ENCODE assay signal across 17 mouse cellular contexts in genomic region chr9:42034116-42034520, GRCm38 (mm10).
DNase-seq lines count a peak whose midpoint lies in the region; ATAC-seq and TF ChIP-seq lines count a peak whose summit lies in the region.
"Had no signal": no experiment of that assay in that cellular context is flagged by ENCODE, and none has a peak within 500 bp of the region (broad histone marks: within the 10 kb centered on the region; RNA-seq: fewer than 3 reads in every experiment).

No protein-coding gene starts in this region.

- no peak overlapping the region for H3K4me3 ChIP-seq in layer of hippocampus, adult 2 months
- H3K4me3 ChIP-seq: embryonic facial prominence, embryonic 12.5 days; heart, embryonic 13.5 days; midbrain, embryonic 13.5 days had no signal

- peak; percentile 56 for ATAC-seq in granulocyte monocyte progenitor cell, adult 5-6 weeks (replicated peaks; ENCODE audit: poor library complexity, severe bottlenecking)
- ATAC-seq: intestine, postnatal 0 days; midbrain, embryonic 13.5 days had no signal

- DNase-seq in layer of hippocampus, adult 2 months (ENCODE audit: low spot score in 2 of 2) = no peak
- DNase-seq in layer of hippocampus, adult 9-11 months = no peak
- peak; percentile 63 for DNase-seq in CD4-positive helper T cell, adult 2 months (ENCODE audit: low read depth, low spot score)
- peak; percentile 38 for DNase-seq in thymus, postnatal 25 days
- no peak for DNase-seq in retina, embryonic 14.5 days (ENCODE audit: low spot score)
- DNase-seq in testis, postnatal 10 days (ENCODE audit: low spot score) = no peak
- DNase-seq: cerebellum, adult 11 months; gastrocnemius, postnatal 25 days; kidney, postnatal 10 days; lung, adult 2 months; right cerebral cortex, postnatal 4 days had no signal

- no peak for TF ChIP-seq CTCF in layer of hippocampus, adult 2 months (conservative IDR thresholded peaks at IDR 0.05)

- peak overlapping the region; percentile 37; the same call in 1 of the 2 replicates for H3K27ac ChIP-seq in layer of hippocampus, adult 2 months
- H3K27ac ChIP-seq: embryonic facial prominence, embryonic 12.5 days; heart, embryonic 13.5 days; macrophage; midbrain, embryonic 13.5 days had no signal

Comparison
In these comparisons a context has a peak if more than half of its experiments do, and no peak if none do; other contexts are left out.
1. DNase-seq: peak in CD4-positive helper T cell, adult 2 months (single experiment) and thymus, postnatal 25 days (single experiment); none in layer of hippocampus, adult 2 months (0 of 2), layer of hippocampus, adult 9-11 months (single experiment), retina, embryonic 14.5 days (single experiment) and testis, postnatal 10 days (single experiment).